Mouse (Mus musculus) embryonic facial prominence, embryonic 15.5 days (tissue): ENCODE data around the gene Aph1b. TPM values are rescaled to one million over a fixed set of nuclear protein-coding genes. Genes with fewer than 3 reads are reported as not detected.
A peak's percentile ranks its signal among the peaks of the same experiment; 100 is the strongest.
"Not testable (repeated sequence)": the region's sequence is repeated elsewhere in the genome, so short reads cannot be mapped to it uniquely, and the experiment has no call there.

Source experiments
- ATAC-seq: fragments of 200-750 bp; cut with Nextera tagmentation; 2 replicates; pipeline ENCODE4 v1.8.0; 2017; ENCODE audit warnings: low read depth, moderate TSS enrichment; ENCODE audit not compliant: insufficient number of reproducible peaks, low FRiP score, low TSS enrichment
- H3K27ac ChIP-seq: fragments of 300-500 bp; sonication (generic); replicated peaks from 2 replicates; pipeline ENCODE4 v1.5.1; 2015; ENCODE audit warnings: mild to moderate bottlenecking, inconsistent platforms
- H3K27me3 ChIP-seq: fragments of 300-500 bp; sonication (generic); 2 replicates; pipeline ENCODE4 v1.6.1; 2015; ENCODE audit warnings: inconsistent platforms
- H3K36me3 ChIP-seq: fragments of 300-500 bp; sonication (generic); 2 replicates; pipeline ENCODE4 v1.6.1; 2015; ENCODE audit warnings: mild to moderate bottlenecking, inconsistent platforms
- H3K4me1 ChIP-seq: fragments of 300-500 bp; sonication (generic); 2 replicates; pipeline ENCODE4 v1.6.1; 2015; ENCODE audit warnings: inconsistent platforms
- H3K4me2 ChIP-seq: fragments of 300-500 bp; sonication (generic); replicated peaks from 2 replicates; pipeline ENCODE4 v1.6.1; 2015; ENCODE audit warnings: mild to moderate bottlenecking, inconsistent platforms
- H3K4me3 ChIP-seq: fragments of 300-500 bp; sonication (generic); replicated peaks from 2 replicates; pipeline ENCODE4 v1.5.1; 2015; ENCODE audit warnings: mild to moderate bottlenecking, inconsistent platforms
- H3K9ac ChIP-seq: fragments of 300-500 bp; sonication (generic); 2 replicates; pipeline ENCODE4 v1.6.1; 2015; ENCODE audit warnings: inconsistent platforms
- H3K9me3 ChIP-seq: fragments of 300-500 bp; sonication (generic); replicated peaks from 2 replicates; pipeline ENCODE4 v1.6.1; 2016; ENCODE audit warnings: inconsistent platforms
- WGBS: fragments of 180-500 bp; shearing (Covaris S2); methylation state at CpG from one replicate; pipeline ENCODE4 v1.1.7; 2015; 5-methylcytosine and 5-hydroxymethylcytosine counted together
- polyA plus RNA-seq: library from polyadenylated mRNA; unstranded; fragments of >200 nt; fragmentation: Nextera tagmentation; extraction: Ambion mirVana; gene quantifications from 2 replicates; pipeline ENCODE4 v1.2.1, GENCODE M21; 2015

The Aph1b gene
- polyA plus RNA-seq, 1 experiment from 2014 or later, result 10.7 TPM

DNA sequence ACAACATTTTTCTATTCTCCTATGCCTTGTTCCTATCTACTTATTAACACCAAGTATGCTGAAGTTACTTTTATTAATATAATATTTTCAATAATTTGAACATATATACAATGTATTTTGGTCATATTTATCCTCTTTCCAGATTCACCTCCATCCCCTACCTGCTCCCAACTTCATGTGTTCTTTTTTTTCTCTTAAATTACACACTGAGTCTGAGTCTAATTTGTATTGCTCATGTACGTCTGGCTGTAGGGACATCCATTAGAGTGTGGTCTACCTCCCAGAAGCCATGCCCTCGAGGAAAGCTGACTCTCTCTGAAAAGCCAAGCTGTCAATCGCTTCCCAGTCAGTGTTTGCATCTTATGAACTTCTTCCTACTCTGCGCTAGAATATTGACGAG, 1.4 kb upstream of the Aph1b start, which contains the start of gene Gm10647:
Gene Gm10647 (plus strand): TSS at position 301 of the 400 bp plus-strand sequence.
- peak within 1 kb of the TSS; percentile 62 for H3K9ac ChIP-seq
- WGBS, result 64% methylated on average over 5 of the region's 5 CpGs
- ATAC-seq, result no peak
- peak within 1 kb of the TSS; percentile 90 for H3K27ac ChIP-seq
- peak within 1 kb of the TSS; percentile 77 for H3K4me3 ChIP-seq
- no peaks in the 10 kb centered on the region for H3K36me3 ChIP-seq
- peak within 1 kb of the TSS; percentile 82 for H3K4me2 ChIP-seq
- H3K27me3 ChIP-seq, result 0 out of 2 replicates have a peak, but pooled peaks cover 3% of the 10 kb centered on the region
- H3K4me1 ChIP-seq, result peaks cover 3% of the 10 kb centered on the region; the same call in 1 of the 2 replicates
- H3K9me3 ChIP-seq, result no peaks in the 10 kb centered on the region

GRCm38 (mm10) chr9:66794629-66795463, 444 bp downstream of the Aph1b start:
- H3K36me3 ChIP-seq, result peaks cover 7% of the 10 kb centered on the region
- no peaks in the 10 kb centered on the region for H3K9me3 ChIP-seq
- H3K27me3 ChIP-seq, result no peaks in the 10 kb centered on the region
- H3K27ac ChIP-seq, result peak overlapping the region; percentile 90
- H3K4me1 ChIP-seq, result peaks cover 3% of the 10 kb centered on the region; the same call in 1 of the 2 replicates
- WGBS, result 2% methylated on average over 43 of the region's 43 CpGs
- H3K9ac ChIP-seq, result peak overlapping the region; percentile 62
- H3K4me2 ChIP-seq, result peak overlapping the region; percentile 82
- ATAC-seq, result peak; percentile 22
- peak overlapping the region; percentile 77 for H3K4me3 ChIP-seq

DNA sequence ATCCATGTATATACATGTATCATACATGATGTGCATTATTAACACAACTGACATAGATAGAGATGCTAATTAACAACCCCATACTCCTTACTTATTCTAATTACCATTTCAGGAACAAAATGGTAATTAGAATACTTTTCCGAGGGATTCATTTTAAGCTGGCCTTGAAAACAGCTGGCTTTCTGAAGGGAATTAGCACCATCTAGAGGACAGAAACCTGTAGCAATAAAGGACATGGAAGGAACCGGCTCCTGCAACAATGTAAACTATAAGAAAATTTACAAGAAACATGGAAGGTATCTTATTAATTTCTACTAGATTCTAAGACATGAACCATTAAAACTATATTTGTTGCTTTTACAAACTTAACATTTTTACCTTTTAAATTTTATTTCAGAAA, 7.5 kb downstream of the Aph1b start:
- Histone ChIP-seq H3K4me1 (no peaks in the 10 kb centered on the region), H3K27ac (no peak overlapping the region), H3K9me3 (no peaks in the 10 kb centered on the region), H3K9ac (no peak overlapping the region), H3K4me3 (no peak overlapping the region), H3K4me2 (no peak overlapping the region), H3K27me3 (no peaks in the 10 kb centered on the region), H3K36me3 (peaks cover 9% of the 10 kb centered on the region)
- WGBS, result 5% methylated on average over 2 of the region's 2 CpGs
- no peak for ATAC-seq

GRCm38 (mm10) chr9:66784552-66784951, 10.7 kb downstream of the Aph1b start:
- not testable (repeated sequence) for H3K4me3 ChIP-seq, H3K4me2 ChIP-seq, H3K36me3 ChIP-seq, H3K27ac ChIP-seq, H3K9me3 ChIP-seq, ATAC-seq, H3K9ac ChIP-seq, H3K27me3 ChIP-seq, H3K4me1 ChIP-seq
- 71% methylated on average over 1 of the region's 3 CpGs for WGBS

GRCm38 (mm10) chr9:66770701-66771100, 24.6 kb downstream of the Aph1b start:
- Histone ChIP-seq H3K27ac (no peak overlapping the region), H3K9ac (no peak overlapping the region), H3K4me1 (no peaks in the 10 kb centered on the region), H3K9me3 (no peaks in the 10 kb centered on the region), H3K36me3 (no peaks in the 10 kb centered on the region), H3K4me2 (no peak overlapping the region), H3K27me3 (no peaks in the 10 kb centered on the region), H3K4me3 (no peak overlapping the region)
- ATAC-seq, result no peak

GRCm38 (mm10) chr9:66769275-66769674, 26.0 kb downstream of the Aph1b start:
- 73% methylated on average over 3 of the region's 3 CpGs for WGBS
- no peak for ATAC-seq
- no peaks in the 10 kb centered on the region for H3K4me1 ChIP-seq
- no peaks in the 10 kb centered on the region for H3K36me3 ChIP-seq
- H3K27me3 ChIP-seq, result no peaks in the 10 kb centered on the region
- no peak overlapping the region for H3K9ac ChIP-seq
- no peak overlapping the region for H3K4me2 ChIP-seq
- H3K27ac ChIP-seq, result no peak overlapping the region
- H3K4me3 ChIP-seq, result no peak overlapping the region
- H3K9me3 ChIP-seq, result no peaks in the 10 kb centered on the region

DNA sequence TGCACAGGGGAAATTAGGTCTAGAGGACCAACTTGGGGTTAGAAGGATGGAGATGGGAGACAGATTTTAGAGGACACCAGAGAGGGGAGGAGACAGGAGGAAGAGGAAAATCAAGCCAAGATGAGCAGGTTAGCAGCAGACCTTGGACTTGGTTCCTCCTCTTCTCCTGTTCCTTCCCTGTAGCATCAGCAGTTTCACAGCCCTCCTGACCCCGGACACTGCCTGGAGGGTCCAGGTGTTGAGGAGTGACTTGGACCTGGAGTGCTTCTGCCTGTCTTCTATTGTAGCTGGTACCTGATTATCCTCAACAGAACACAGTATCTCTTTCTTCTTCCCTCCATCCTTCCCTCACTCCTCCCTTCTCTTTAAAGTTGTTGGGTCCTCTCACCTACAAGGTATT, 26.6 kb downstream of the Aph1b start:
- WGBS, result 87% methylated on average over 1 of the region's 1 CpGs
- Histone ChIP-seq H3K9me3 (no peaks in the 10 kb centered on the region), H3K9ac (no peak overlapping the region), H3K4me1 (no peaks in the 10 kb centered on the region), H3K36me3 (no peaks in the 10 kb centered on the region), H3K27me3 (no peaks in the 10 kb centered on the region), H3K27ac (no peak overlapping the region), H3K4me3 (no peak overlapping the region), H3K4me2 (no peak overlapping the region)
- no peak for ATAC-seq

- H3K4me2 ChIP-seq, result no peak overlapping the region
- no peak overlapping the region for H3K9ac ChIP-seq
- no peaks in the 10 kb centered on the region for H3K9me3 ChIP-seq
- H3K4me3 ChIP-seq, result no peak overlapping the region
- H3K27ac ChIP-seq, result no peak overlapping the region
- no peaks in the 10 kb centered on the region for H3K4me1 ChIP-seq
- 64% methylated on average over 1 of the region's 1 CpGs for WGBS
- H3K36me3 ChIP-seq, result no peaks in the 10 kb centered on the region
- no peak for ATAC-seq
- H3K27me3 ChIP-seq, result no peaks in the 10 kb centered on the region
Measured at GRCm38 (mm10) chr9:66760991-66761390, 34.3 kb downstream of the Aph1b start.

DNA sequence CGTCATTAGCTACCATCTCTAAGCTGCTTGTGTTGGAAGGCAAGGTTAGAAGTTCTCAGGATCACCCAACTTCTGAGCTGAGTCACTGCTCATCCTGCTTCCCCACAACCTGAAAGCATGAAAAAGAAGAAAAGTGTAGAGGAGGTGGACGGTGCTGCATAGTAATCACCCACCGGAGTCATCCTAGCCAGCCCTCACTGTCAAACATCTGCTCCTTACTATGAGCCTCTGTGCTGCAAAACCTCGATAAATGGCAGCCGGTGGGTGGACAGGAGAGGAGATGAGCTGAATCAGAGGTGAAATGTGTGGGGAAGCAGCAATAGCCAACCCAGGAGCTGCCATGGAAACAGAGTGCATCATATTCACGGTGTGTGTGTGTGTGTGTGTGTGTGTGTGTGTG, 42.4 kb downstream of the Aph1b start:
- no peaks in the 10 kb centered on the region for H3K9me3 ChIP-seq
- H3K4me2 ChIP-seq, result no peak overlapping the region
- no peak overlapping the region for H3K4me3 ChIP-seq
- no peaks in the 10 kb centered on the region for H3K27me3 ChIP-seq
- H3K9ac ChIP-seq, result no peak overlapping the region
- no peak overlapping the region for H3K27ac ChIP-seq
- ATAC-seq, result no peak
- 76% methylated on average over 6 of the region's 6 CpGs for WGBS
- no peaks in the 10 kb centered on the region for H3K4me1 ChIP-seq
- H3K36me3 ChIP-seq, result no peaks in the 10 kb centered on the region

DNA sequence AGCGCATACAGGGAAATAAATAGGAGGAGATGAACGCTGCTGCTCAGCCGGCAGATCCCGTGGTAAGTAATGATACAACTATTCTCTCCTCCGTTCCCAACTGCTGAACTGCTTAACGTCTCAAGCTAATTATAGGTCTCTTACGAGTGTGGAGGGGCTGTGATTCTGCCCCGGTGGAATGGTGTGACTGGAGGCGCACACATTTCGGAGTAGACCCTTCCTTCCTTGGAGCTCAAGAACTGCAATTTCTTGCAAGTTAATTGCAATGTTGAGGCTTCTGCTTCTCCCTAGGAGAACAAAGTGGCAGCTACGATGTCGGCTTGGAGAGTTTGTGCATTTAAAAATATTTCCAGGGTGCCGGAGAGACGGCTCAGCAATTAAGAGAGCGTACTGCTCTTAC, 46.9 kb downstream of the Aph1b start:
- H3K4me2 ChIP-seq, result no peak overlapping the region
- 67% methylated on average over 15 of the region's 15 CpGs for WGBS
- no peaks in the 10 kb centered on the region for H3K27me3 ChIP-seq
- no peaks in the 10 kb centered on the region for H3K9me3 ChIP-seq
- no peaks in the 10 kb centered on the region; the same call in 1 of the 2 replicates for H3K36me3 ChIP-seq
- H3K4me1 ChIP-seq, result no peaks in the 10 kb centered on the region
- H3K9ac ChIP-seq, result no peak overlapping the region
- ATAC-seq, result no peak
- no peak overlapping the region for H3K27ac ChIP-seq
- no peak overlapping the region for H3K4me3 ChIP-seq

GRCm38 (mm10) chr9:66744531-66744930, 50.8 kb downstream of the Aph1b start:
- H3K36me3 ChIP-seq, result no peaks in the 10 kb centered on the region; the same call in 1 of the 2 replicates
- no peak overlapping the region for H3K4me3 ChIP-seq
- H3K27ac ChIP-seq, result no peak overlapping the region
- no peak for ATAC-seq
- no peak overlapping the region for H3K4me2 ChIP-seq
- H3K9me3 ChIP-seq, result no peaks in the 10 kb centered on the region
- no peak overlapping the region for H3K9ac ChIP-seq
- no peaks in the 10 kb centered on the region for H3K4me1 ChIP-seq
- no peaks in the 10 kb centered on the region for H3K27me3 ChIP-seq
- WGBS, result 57% methylated on average over 2 of the region's 2 CpGs

DNA sequence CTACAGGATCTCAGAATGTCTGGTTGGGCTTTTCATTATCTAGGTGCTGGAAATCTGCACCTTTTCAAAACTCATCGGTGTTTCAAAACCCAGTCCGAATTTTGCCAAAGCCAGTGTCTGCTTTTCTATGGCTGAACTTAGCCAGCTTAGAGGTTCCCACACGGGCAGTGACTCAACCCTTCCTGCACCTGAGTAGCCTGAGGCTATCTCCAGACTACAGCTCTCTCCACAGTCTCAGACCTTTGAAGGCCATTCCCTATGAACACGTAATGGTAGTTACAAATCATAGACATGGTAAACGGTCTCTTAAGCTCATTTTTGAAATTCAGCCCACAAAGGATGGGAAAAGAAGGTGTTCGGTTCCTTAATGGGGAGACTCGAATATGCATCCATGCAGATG, 55.8 kb downstream of the Aph1b start:
- H3K9me3 ChIP-seq, result no peaks in the 10 kb centered on the region
- no peak overlapping the region for H3K4me2 ChIP-seq
- 60% methylated on average over 7 of the region's 7 CpGs for WGBS
- H3K4me1 ChIP-seq, result no peaks in the 10 kb centered on the region
- ATAC-seq, result no peak
- H3K4me3 ChIP-seq, result no peak overlapping the region
- H3K27ac ChIP-seq, result no peak overlapping the region
- no peaks in the 10 kb centered on the region for H3K36me3 ChIP-seq
- H3K9ac ChIP-seq, result no peak overlapping the region
- H3K27me3 ChIP-seq, result no peaks in the 10 kb centered on the region
